Mouse (Mus musculus) embryonic facial prominence, embryonic 13.5 days (tissue): ENCODE measurements around the gene Acvr1b. TPM values are rescaled to one million over a fixed set of nuclear protein-coding genes. Genes with fewer than 3 reads are reported as not detected.

Experiments used
- ATAC-seq: fragments of 200-750 bp; cut with Nextera tagmentation; 2 replicates; pipeline ENCODE4 v1.8.0; 2017; ENCODE audit warnings: low read depth; ENCODE audit not compliant: insufficient number of reproducible peaks, insufficient read depth, low FRiP score, low TSS enrichment
- H3K27ac ChIP-seq: fragments of 300-500 bp; sonication (generic); 2 replicates; pipeline ENCODE4 v1.5.1; 2015; ENCODE audit warnings: moderate library complexity, mild to moderate bottlenecking, inconsistent platforms
- H3K27me3 ChIP-seq: fragments of 300-500 bp; sonication (generic); 2 replicates; pipeline ENCODE4 v1.6.1; 2015; ENCODE audit warnings: mild to moderate bottlenecking, inconsistent platforms
- H3K36me3 ChIP-seq: fragments of 300-500 bp; sonication (generic); 2 replicates; pipeline ENCODE4 v1.6.1; 2015; ENCODE audit warnings: mild to moderate bottlenecking, inconsistent platforms
- H3K4me1 ChIP-seq: fragments of 300-500 bp; sonication (generic); 2 replicates; pipeline ENCODE4 v1.6.1; 2015; ENCODE audit warnings: inconsistent platforms
- H3K4me2 ChIP-seq: fragments of 300-500 bp; sonication (generic); 2 replicates; pipeline ENCODE4 v1.6.1; 2015; ENCODE audit warnings: moderate library complexity, mild to moderate bottlenecking, inconsistent platforms
- H3K4me3 ChIP-seq: fragments of 300-500 bp; sonication (generic); 2 replicates; pipeline ENCODE4 v1.5.1; 2015; ENCODE audit warnings: mild to moderate bottlenecking, inconsistent platforms
- H3K9ac ChIP-seq: fragments of 300-500 bp; sonication (generic); 2 replicates; pipeline ENCODE4 v1.6.1; 2015; ENCODE audit warnings: mild to moderate bottlenecking, inconsistent platforms
- H3K9me3 ChIP-seq: fragments of 300-500 bp; sonication (generic); 2 replicates; pipeline ENCODE4 v1.6.1; 2016; ENCODE audit warnings: inconsistent platforms
- WGBS: fragments of 180-500 bp; shearing (Covaris S2); methylation state at CpG from one replicate; pipeline ENCODE4 v1.1.7; 2015; ENCODE audit warnings: mixed read lengths; 5-methylcytosine and 5-hydroxymethylcytosine counted together
- polyA plus RNA-seq: library from polyadenylated mRNA; unstranded; fragments of >200 nt; fragmentation: Nextera tagmentation; extraction: Ambion mirVana; gene quantifications from 2 replicates; pipeline ENCODE4 v1.2.1, GENCODE M21; 2015

Gene Acvr1b
- polyA plus RNA-seq, 1 experiment from 2014 or later = 8.0 TPM

DNA sequence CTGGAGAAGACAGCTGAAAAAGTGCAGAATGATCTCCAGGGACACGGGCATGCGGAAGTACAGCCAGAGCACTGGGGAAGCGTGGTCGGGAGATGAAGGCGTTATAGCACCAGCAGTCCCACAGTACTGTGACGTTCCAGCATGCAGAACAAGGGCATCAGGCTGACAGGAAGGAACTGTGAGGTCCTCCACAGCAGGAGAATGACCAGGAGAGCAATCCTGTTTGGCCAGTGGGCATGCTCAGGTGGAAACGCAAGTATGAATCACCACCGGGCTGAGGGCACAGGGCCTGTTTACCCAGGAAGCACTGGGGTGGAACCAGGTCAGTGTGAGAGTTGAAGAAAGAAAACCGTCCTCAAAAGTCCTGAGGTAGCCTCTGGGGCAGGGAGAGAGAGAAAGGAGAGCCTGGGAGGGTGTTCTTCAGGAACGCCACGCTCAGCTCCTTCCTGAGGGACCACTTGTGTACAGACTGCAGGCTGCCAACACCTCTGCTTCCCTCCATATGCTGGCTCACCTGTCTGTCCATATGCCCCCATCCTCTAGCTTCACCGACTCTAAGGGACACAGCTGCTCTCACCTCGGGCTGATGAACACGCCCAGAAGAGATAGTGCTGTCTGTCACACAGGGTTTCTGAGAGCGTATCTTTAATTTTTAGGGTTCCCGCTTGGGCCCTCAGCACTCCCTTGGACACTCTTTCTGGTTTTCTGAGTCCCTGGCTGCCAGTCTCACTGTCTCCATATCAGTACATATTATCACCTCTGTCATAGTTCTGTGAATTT is 8.0 kb upstream of the Acvr1b start:
- H3K4me1 ChIP-seq = peaks cover 37% of the 10 kb centered on the region
- 68% methylated on average over 16 of the region's 16 CpGs for WGBS
- no peak for ATAC-seq
- no peaks in the 10 kb centered on the region for H3K9me3 ChIP-seq
- H3K27me3 ChIP-seq = no peaks in the 10 kb centered on the region
- H3K4me2 ChIP-seq = no peak overlapping the region
- H3K4me3 ChIP-seq = no peak overlapping the region
- no peaks in the 10 kb centered on the region for H3K36me3 ChIP-seq
- no peak overlapping the region for H3K9ac ChIP-seq
- no peak overlapping the region for H3K27ac ChIP-seq

DNA sequence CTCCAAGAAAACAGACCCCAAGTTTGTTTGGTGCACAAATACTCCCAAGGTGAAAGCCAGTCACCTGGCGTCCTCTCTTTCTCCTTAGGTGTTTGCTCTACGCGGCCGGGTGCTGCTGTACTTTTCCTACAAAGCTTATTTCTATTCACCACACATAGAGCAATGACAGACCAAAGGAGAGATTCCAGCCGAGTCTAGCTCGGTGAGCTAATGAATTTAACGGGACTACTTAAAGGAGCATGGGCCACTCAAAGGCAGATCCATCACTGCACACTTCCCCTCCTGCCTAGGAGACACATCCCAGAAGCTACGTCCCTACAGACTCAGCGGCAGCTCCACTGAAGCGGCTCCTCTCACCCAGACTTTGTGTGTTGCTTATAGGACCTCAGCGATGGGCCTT is 6.3 kb upstream of the Acvr1b start:
- Histone ChIP-seq H3K9ac (no peak overlapping the region), H3K27ac (no peak overlapping the region), H3K4me1 (peaks cover 20% of the 10 kb centered on the region), H3K9me3 (no peaks in the 10 kb centered on the region), H3K4me3 (no peak overlapping the region), H3K4me2 (no peak overlapping the region), H3K27me3 (0 out of 2 replicates have a peak, but pooled peaks cover 6% of the 10 kb centered on the region), H3K36me3 (no peaks in the 10 kb centered on the region)
- 75% methylated on average over 11 of the region's 11 CpGs for WGBS
- no peak for ATAC-seq

- no peaks in the 10 kb centered on the region for H3K36me3 ChIP-seq
- no peak overlapping the region for H3K4me2 ChIP-seq
- 0 out of 2 replicates have a peak, but pooled peaks cover 8% of the 10 kb centered on the region for H3K27me3 ChIP-seq
- peaks cover 10% of the 10 kb centered on the region for H3K4me1 ChIP-seq
- no peaks in the 10 kb centered on the region for H3K9me3 ChIP-seq
- H3K27ac ChIP-seq = no peak overlapping the region; the same call in none of the 2 replicates
- no peak for ATAC-seq
- WGBS = 81% methylated on average over 5 of the region's 5 CpGs
- H3K9ac ChIP-seq = no peak overlapping the region
- H3K4me3 ChIP-seq = no peak overlapping the region
Observed at GRCm38 (mm10) chr15:101169910-101170309, 4.0 kb upstream of the Acvr1b start.

GRCm38 (mm10) chr15:101170413-101170980 is 3.4 kb upstream of the Acvr1b start:
- 77% methylated on average over 10 of the region's 10 CpGs for WGBS
- no peak overlapping the region for H3K4me3 ChIP-seq
- H3K36me3 ChIP-seq = no peaks in the 10 kb centered on the region
- no peaks in the 10 kb centered on the region for H3K9me3 ChIP-seq
- H3K9ac ChIP-seq = no peak overlapping the region
- ATAC-seq = no peak
- 0 out of 2 replicates have a peak, but pooled peaks cover 8% of the 10 kb centered on the region for H3K27me3 ChIP-seq
- no peak overlapping the region for H3K4me2 ChIP-seq
- H3K4me1 ChIP-seq = peaks cover 16% of the 10 kb centered on the region
- no peak overlapping the region; the same call in 1 of the 2 replicates for H3K27ac ChIP-seq

GRCm38 (mm10) chr15:101171272-101171671 is 2.6 kb upstream of the Acvr1b start:
- no peak overlapping the region for H3K27ac ChIP-seq
- H3K4me2 ChIP-seq = no peak overlapping the region
- H3K36me3 ChIP-seq = no peaks in the 10 kb centered on the region
- 0 out of 2 replicates have a peak, but pooled peaks cover 8% of the 10 kb centered on the region for H3K27me3 ChIP-seq
- H3K4me1 ChIP-seq = peaks cover 23% of the 10 kb centered on the region
- WGBS = 80% methylated on average over 4 of the region's 4 CpGs
- no peak for ATAC-seq
- H3K4me3 ChIP-seq = no peak overlapping the region
- no peak overlapping the region for H3K9ac ChIP-seq
- H3K9me3 ChIP-seq = no peaks in the 10 kb centered on the region

DNA sequence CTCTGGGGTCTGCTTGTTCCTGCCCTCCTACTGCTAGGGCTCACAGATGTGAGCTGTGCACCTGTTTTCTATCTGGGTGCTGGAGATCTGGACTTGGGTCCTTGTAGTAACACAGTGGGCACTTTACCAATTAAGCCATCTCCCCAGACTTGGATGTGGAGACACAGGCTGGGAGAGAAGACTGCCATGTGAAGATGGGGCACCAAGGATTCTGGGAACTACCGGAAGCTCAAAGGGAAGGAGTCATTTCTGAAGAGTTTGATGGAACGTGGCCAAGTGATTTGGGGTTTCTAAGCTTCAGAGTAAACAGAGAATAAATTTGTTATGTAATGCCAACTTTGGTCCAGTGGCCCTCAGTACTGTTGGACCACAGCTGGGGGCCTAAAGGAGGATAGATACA is 1.9 kb upstream of the Acvr1b start:
- 89% methylated on average over 2 of the region's 2 CpGs for WGBS
- H3K36me3 ChIP-seq = no peaks in the 10 kb centered on the region

DNA sequence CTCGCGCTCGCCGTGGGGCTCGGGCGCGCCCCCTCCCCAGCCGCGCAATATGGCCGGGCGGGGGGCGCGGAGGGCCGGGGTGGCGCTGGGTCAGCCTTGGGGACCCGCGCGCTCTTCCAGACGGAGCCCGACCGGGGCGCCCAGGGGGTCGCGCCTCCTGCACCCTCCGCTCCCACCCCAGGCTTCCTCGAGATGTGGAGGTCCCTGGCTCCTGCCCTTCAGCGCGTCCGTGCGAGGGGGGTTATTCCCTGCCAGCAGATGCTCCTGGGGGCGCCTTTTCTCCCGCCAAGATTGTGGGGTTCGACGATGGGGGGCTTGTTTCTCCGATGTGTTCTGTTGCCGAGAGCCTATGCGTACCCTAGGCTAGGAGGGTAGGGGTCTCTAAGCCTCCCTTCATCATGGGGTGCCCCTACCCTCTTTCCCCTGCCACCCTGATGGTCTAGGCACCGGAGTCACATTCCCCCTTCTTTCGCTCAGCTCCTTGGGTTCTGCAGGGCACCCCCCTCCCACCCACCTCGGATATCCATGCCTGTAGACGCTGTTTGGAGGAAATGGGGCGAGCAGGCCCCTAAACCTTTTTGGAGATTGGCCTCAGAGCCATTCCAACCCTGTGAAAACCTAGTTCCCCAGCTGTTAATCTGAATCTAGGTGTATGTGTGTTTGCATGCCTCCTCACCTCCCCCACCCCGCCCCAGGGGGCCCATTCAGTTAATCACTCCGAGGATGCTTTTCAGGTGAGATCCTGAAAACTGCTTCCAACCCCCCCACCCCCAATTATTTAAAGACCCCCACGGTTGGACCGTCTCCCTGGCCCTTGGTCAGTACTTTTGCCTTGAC is 645 bp downstream of the Acvr1b start:
- Histone ChIP-seq H3K27ac (peak overlapping the region; percentile 73), H3K4me2 (peak overlapping the region; percentile 75), H3K36me3 (no peaks in the 10 kb centered on the region), H3K4me3 (peak overlapping the region; percentile 88), H3K9ac (peak overlapping the region; percentile 95), H3K27me3 (0 out of 2 replicates have a peak, but pooled peaks cover 8% of the 10 kb centered on the region), H3K9me3 (no peaks in the 10 kb centered on the region), H3K4me1 (peaks cover 49% of the 10 kb centered on the region)
- 1% methylated on average over 23 of the region's 46 CpGs for WGBS
- peak; percentile 7 for ATAC-seq

More for the DNA sequence above, 1.9 kb upstream of the Acvr1b start:
- no peak for ATAC-seq
- H3K4me3 ChIP-seq = no peak overlapping the region
- H3K4me2 ChIP-seq = no peak overlapping the region
- H3K4me1 ChIP-seq = peaks cover 31% of the 10 kb centered on the region
- no peak overlapping the region for H3K9ac ChIP-seq
- no peak overlapping the region for H3K27ac ChIP-seq
- H3K9me3 ChIP-seq = no peaks in the 10 kb centered on the region
- H3K27me3 ChIP-seq = 0 out of 2 replicates have a peak, but pooled peaks cover 8% of the 10 kb centered on the region

- no peaks in the 10 kb centered on the region for H3K9me3 ChIP-seq
- H3K9ac ChIP-seq = peak overlapping the region; percentile 95
- no peaks in the 10 kb centered on the region for H3K36me3 ChIP-seq
- H3K4me1 ChIP-seq = peaks cover 51% of the 10 kb centered on the region
- peak overlapping the region; percentile 75 for H3K4me2 ChIP-seq
- no peak for ATAC-seq
- WGBS = 6% methylated on average over 5 of the region's 5 CpGs
- H3K27ac ChIP-seq = peak overlapping the region; percentile 73
- H3K4me3 ChIP-seq = peak overlapping the region; percentile 88
- H3K27me3 ChIP-seq = 0 out of 2 replicates have a peak, but pooled peaks cover 8% of the 10 kb centered on the region
Observed at GRCm38 (mm10) chr15:101175131-101175460, 1.2 kb downstream of the Acvr1b start.

GRCm38 (mm10) chr15:101175613-101176283 is 1.9 kb downstream of the Acvr1b start:
- H3K9ac ChIP-seq = peak overlapping the region; percentile 95
- H3K36me3 ChIP-seq = no peaks in the 10 kb centered on the region
- peak overlapping the region; percentile 75 for H3K4me2 ChIP-seq
- H3K27me3 ChIP-seq = 0 out of 2 replicates have a peak, but pooled peaks cover 8% of the 10 kb centered on the region
- peaks cover 57% of the 10 kb centered on the region for H3K4me1 ChIP-seq
- no peak for ATAC-seq
- peak overlapping the region; percentile 88 for H3K4me3 ChIP-seq
- no peaks in the 10 kb centered on the region for H3K9me3 ChIP-seq
- 19% methylated on average over 17 of the region's 17 CpGs for WGBS
- peak overlapping the region; percentile 73 for H3K27ac ChIP-seq

DNA sequence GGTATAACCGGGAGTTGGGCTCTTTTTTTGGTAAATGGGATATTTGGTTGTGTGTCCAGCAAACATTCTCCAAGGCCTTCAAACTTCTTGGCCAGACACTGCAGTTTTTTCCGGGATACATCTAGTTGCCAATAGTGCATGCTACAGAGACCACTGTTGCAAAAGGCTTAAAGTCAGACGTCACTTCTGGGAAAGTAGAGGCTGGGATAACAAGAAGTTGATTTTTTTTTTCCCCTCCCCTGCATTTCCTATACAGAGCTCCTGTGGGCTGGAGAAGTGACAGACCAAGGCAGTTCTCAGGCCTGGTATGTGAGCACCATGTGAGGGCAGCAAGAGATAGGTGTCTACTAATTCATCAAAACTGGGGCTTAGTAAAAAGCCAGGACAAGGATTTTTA is 2.4 kb downstream of the Acvr1b start:
- 0 out of 2 replicates have a peak overlapping the region, but pooled peaks have one; percentile 88 for H3K4me3 ChIP-seq
- no peak overlapping the region for H3K9ac ChIP-seq
- H3K4me1 ChIP-seq = peaks cover 62% of the 10 kb centered on the region
- whole genome bisulfite sequencing = 43% methylated on average over 3 of the region's 3 CpGs
- H3K27me3 ChIP-seq = 0 out of 2 replicates have a peak, but pooled peaks cover 8% of the 10 kb centered on the region
- H3K4me2 ChIP-seq = peak overlapping the region; percentile 75
- ATAC-seq = no peak
- no peaks in the 10 kb centered on the region for H3K9me3 ChIP-seq
- H3K36me3 ChIP-seq = no peaks in the 10 kb centered on the region
- peak overlapping the region; percentile 0; the same call in 1 of the 2 replicates for H3K27ac ChIP-seq
